Mouse (Mus musculus) activated CD4-positive, CD25-positive, alpha-beta regulatory T cell, adult 4 months (primary cell): ENCODE measurements around the gene Tpi1. TPM values are rescaled to one million over a fixed set of nuclear protein-coding genes. Genes with fewer than 3 reads are reported as not detected.
"Not testable (repeated sequence)": the region's sequence is repeated elsewhere in the genome, so short reads cannot be mapped to it uniquely, and the experiment has no call there.

Experiments
- ATAC-seq: one replicate; pipeline ENCODE4 v1.8.0; 2017
- polyA plus RNA-seq, 2 experiments: library from polyadenylated mRNA; unstranded; fragments of 100-300 nt; shearing (Covaris generic); gene quantifications; one replicate each; pipeline ENCODE4 v1.2.1; 2017

Tpi1 gene
- polyA plus RNA-seq, result 10 to 100 TPM; 68.9 to 93.3 TPM

DNA sequence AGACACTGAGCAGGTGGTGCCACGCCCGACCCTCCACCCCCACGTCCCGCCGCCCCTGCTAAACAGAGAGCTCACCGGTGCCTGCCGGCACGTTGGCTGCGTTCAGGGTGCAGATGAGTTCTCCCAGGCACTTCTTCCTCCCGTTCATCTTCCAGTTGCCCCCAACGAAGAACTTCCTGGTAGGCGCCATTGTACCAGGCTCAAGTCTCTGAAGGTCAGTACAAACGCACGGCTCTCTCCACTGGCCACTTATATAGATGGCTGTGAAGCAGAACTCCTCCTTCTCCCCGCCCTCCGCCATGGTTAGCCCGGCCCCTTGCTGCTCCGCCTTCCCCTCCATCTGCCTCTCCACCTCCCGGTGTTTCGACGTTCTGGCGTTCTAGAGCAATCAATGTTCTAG, at the start of gene Tpi1:
Gene Tpi1 (minus strand): TSS at position 364 of the 400 bp plus-strand sequence.
- peak; percentile 83 for ATAC-seq

DNA sequence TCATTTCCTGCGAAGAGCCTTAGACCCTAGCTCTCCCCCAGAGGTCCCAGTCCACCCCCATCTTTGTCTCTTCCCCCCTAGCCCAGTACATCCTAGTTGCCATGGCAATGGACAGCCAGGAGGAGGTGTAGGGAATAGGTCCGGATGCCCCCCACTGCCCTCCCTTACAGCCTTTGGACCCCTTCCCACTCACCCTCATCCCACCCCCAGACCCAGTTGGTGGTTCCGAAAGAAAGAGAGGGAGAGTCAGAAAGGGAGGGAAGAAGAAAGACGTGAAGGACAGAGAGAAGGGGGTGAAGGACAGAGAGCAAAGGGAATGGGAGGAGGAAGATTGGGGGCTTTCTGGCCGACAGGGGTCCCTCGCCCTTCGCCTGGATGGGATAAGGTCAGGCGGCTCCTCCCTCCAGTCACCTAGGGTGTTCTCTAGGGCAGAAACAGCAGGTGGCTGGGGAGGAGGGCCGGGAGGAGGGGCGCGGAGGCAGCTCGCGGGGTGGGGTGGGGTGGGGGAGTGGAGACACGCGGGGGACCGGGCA, 49.1 kb upstream of the Tpi1 start:
- ATAC-seq, result no peak

DNA sequence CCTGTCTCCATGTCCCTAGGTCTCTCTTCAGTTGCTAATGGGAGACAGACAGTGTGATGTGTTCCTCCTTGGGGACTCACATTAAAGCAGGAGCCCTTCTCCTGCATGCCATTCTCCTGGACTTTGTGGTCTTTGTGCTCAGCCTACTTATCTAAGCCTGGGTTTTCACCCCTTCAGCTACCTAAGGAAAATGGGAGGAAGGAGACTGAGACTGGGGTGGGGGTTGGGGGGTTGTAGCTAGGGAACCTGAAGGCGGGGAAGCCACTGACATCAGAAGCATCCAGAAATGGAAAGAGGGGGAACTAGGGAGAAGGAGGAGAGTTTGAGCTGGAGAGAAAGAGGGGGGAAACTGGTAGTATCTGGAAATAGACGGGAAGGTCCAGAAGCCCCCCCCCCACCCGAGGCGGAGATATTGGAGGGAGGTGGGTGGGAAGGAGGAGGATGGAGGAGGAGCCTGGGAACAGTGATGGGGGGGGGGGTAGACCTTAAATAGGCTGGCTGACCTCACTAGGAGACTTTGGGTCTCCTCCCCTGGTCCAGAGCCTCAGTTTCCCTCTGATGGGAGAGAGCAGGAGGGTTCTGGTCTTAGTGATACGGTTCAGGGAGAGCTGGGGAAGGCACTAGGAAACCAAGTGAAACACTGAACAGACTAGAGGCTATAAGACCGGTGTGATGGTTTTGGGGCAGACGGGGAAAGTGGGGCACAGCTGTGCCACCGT, 48.5 kb upstream of the Tpi1 start:
- ATAC-seq, result no peak

DNA sequence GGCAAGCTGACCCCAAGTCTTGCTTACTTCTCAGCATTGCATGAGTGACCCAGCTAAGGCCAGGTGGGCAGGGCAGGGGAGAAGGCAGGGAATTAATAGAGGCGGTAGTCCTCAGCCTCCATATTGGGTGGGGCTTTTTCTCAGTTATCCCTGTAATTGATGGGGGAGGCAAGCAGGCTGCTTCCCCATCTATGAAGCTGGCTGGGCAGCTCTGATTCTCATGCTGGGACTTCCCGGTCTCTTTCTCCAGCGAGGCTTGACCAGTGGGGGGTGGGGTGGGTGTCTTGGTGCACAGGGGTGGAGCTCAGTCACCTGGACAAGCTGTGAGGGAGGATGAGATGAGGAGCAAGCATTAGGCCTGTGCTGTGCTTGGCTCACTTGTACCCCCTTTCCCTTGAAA, 47.7 kb upstream of the Tpi1 start:
- ATAC-seq, result no peak

DNA sequence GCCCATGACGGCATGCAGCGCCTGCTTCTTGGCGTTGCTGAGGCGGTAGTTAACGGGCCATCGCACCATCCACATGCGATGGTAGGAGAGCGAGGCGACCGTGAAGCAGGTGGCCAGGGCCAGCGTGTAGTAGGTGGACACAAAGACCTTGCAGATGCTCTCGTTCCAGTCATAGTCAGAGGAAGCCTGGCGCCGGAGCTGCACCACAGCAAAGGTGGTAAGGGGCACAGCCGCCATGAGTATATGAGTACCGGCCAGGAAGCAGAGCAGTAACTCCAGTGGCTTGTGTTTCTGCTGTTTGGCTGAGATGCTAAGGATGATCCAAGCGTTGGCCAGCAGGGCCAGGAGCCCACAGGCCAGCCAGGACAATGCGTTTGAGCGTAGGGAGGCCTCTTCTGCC, 47.2 kb upstream of the Tpi1 start:
- no peak for ATAC-seq

DNA sequence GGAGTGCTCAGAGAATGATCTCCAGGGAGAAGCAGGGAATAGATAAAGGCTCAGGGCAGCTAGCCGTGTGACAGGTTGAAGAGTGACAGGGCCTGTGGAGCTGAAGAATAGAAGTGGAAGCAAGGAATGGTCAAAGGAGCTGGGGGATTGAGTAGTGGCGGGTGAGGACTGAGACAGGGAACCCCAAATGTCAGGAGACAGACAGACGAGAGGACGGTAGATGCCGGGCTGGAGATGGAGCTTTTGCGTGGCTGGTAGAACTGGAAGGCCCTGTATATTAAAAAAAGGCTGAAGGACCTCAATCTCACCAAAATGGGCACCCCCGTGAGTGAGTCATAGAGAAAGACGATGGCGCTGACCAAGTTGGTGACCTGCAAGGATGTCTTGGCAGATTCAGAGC, 46.4 kb upstream of the Tpi1 start:
- ATAC-seq, result no peak

DNA sequence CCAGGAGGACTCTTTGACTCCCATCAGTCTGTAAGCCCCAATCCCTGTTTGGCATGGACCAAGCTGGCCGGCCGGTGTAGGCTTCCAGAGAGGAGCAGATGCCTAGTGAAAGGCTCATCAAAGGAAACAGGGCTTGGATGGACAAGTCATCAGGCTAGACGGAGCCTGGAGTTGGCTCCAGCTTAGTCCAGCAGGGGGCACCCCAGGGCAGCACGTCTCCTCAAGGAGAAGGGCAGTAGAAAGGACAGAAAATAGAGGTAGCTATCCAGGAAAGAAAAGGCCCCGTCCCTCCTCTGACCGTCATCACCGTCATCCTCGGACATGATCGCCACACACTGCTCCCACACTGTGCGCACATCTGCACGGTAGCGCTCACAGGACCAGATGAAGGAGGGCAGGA, 45.6 kb upstream of the Tpi1 start:
- ATAC-seq, result peak; percentile 44

DNA sequence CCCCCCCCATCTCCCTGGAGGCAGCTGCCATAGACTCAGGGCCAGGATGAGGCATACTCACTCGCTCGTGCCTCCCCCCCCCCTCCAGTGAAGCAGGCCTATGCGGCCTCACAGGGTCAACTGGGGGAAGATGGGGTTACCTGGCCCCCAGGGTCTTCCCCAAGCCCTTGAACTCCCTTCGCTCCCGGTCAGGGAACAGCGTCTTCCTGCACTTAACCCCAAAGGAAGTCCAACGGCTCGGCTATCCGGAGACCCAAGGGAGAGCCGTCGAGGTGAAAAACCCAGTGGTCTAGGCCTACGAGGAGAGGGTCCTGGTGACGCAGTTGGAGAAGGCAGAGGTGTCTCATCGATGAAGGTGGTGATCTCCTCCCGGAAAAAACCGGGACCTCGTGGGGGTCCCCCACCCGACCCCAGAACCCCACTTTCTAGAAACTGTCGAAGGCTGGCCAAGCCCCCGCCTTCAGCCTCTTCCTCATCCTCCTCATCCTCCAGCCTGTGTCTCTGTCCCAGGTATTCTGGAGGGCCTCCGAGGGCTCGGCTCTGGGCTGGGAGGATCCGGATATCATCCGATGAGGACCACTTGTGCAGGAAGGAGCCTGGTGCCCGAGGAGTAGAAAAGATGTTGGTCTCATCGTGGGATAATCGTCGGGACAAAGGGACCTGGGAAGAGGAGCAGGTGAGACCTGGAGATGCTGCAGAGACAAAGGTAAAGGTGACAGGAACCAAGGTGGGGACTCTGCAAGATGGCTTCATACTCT, 44.6 kb upstream of the Tpi1 start:
- no peak for ATAC-seq

DNA sequence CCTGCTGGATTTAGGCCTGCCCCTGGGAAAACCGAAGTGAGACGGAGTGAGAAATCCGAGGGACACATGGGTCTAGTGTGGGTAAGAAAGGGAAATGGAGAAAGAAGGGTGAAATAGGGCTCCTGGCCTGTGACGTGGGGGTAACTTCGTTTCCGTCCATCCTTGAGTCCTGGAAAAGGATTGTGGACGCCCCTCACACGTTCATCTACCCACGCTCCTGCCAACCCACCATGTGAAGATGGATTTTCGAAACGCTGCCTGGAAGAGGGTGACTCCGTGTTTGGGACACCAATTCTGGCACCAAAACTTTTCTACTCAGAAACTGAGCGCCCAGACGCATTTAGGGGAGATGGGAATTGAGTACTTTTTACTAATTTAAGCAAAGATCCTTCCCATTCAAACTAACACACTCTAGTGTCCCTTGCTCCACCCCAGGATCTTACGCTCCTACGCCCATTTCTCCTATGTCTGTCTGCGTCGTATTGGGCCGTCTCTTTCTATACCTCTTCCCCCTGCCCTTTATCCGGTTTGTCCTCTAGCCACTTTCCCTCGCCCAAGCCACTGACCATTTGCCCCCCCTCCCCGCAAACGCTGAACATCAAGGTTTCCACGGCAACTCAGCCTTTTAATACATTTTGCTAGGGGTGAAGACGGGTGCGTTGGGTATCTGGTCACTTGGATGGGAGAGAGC, 43.9 kb upstream of the Tpi1 start:
- no peak for ATAC-seq

DNA sequence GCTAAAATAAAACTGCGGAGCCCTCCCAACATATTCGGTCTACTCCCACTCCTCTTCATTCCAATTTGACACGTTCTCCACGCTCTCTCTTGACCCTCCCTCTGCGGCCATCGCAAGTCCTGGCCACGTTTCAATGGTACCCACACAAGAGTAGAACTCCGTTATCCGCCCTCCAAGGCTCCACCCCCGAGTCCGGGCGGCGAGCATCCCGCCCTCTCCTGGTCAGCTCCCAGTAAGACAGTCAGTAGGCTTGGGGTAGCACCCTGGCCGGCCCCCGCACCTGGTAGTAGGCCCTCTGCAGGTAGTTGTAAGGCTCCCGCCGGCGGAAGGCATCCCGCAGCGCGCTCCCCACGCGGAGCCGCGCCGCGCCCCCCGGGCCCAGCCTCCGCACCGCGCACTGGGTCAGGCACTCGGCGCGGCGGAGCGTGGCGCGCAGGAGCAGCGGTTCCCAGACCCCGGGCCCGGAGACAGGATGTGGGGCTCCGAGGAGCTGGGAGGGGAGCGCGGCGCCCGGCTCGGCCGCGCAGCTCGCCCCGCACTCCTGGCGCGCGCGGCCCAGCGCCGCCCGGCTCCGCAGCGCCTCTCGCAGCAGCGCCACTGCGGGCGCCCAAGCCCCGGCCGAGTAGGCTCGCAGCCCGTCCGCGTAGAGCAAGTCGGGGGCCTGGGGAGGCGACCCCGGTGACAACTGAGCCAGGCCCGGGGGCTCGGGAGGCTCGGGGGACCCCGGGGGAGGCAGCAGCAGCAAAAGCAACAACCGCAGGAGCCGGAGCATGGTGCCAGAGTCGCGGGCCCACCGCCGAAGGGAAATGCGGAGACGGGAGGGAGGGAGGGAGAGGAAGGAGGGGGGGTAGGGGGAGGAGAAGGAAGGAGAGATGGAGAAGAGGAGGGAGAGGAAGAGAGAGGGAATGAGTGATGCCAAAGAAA, 43.1 kb upstream of the Tpi1 start, which contains the start of gene P3h3:
Gene P3h3 (minus strand): TSS at position 837 of the 924 bp plus-strand sequence.
- ATAC-seq, result peak; percentile 81

DNA sequence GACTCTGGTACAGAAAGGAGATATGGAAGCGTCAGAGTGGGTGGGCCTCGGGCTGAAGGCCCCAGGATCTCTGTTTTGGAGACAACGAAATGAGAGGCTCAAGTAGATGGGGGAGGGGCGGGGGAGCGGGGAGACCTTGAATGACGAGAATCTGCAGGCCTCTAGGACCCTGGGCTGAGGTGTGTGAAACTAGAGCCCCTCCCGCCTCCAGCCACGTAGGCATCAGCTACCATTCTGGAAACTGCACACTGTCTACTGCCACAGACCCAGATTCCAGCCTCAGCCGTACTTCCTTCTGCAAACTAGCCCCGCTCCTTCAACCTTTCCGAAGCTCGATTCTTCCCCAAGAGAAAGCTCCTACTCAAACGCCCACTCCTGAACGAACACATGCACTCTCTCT, 42.2 kb upstream of the Tpi1 start:
- ATAC-seq, result no peak

DNA sequence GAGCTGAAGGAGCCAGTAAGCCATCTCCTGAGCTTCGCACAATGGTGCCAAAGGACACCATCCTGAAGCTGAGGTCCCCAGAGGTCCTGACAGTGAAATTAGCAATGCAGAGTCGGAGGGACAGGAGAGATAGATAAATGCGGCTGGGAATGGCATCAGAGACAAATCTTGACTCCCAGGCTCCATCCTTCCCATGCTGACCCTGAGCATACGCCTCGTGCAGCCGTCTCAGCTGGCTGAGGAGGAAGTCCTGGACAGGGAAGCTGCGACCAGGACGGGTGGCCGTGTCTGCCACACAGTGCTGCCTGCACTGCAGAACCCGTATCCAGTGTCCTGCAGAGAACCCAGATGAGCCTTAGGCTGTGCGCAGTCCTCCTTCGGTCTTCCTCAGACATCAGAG, 40.6 kb upstream of the Tpi1 start:
- no peak for ATAC-seq

DNA sequence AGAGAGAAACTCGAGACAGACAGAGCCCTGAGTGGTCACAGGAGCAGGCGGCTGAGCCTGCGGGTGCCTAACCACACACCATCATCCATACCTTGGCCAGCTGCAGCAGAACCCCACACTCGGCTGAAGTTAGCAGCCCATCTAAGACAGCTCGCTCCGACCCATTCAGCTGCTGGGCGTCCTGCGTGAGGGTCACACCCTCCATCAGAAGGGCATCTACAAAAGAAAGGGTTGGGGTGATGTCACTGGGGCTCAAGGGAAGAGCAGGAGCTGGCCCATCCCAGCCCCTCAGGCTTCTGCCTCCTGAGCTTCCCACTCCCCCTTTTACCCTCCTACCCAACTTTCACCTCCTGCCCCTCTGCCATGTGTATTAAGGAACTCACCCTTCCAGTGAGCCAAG, 36.4 kb upstream of the Tpi1 start:
- ATAC-seq, result no peak

DNA sequence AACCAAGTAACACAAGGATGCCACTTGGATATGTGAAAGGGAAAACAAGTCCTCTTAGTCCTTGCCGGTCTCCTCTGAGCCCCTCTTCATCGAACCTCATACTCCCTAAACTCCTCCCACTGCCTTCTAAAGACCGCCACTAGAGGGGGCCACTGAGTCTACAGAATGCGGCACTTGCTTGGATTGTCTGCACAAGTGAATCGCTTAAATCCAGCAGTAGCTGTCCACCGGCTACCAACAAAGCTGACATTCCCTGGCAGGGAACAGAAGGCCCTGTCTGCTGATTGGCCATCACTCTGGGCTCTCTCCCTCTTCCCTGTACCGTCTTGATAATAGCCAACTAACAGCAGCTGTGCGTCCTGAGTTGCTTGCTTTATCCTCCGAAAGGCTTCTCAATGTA, 33.2 kb upstream of the Tpi1 start:
- ATAC-seq, result peak; percentile 85

DNA sequence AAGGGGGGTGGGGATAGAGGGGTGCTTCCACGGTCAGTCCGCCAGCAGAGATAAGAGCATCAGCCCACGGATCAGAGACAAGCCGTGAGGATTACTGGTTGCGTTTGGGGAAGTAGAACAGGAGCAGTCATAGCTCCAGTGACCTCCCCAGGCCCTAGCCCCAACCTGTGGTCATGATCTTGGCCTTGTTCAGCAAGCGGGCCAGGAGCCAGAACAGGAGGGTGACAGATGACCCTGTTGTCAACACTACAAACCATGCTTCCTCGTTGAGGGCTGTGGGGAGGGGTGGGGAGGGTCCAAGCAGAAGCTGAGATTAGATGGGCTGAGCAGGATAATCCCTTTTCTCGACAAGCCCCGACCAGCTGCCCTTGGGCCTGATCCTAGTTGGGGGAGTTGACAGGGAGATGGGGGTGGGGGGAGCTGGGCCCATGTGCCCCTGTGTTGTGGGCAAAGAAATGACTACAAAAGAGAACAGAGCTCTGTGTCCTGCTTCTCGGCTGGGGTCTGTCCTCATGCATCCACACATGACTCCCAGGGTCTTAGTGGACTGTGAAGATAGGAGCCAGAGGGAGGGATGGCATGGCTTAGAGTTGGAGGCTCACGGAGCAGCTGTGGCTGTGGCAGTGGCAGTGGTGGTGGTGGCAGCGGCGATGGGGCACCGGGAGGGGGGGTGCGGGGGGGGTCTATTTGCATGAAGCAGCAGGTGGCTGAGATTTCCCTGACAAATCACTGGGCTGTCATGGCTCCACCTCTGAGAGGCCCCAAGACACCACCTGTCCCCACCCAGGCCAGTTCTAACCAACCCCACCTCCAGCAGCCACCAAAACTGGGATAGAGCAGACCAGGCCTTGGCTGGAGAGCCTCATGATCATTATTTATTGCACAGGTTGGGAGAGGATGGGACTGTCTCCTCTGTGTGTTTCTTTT, 26.4 kb upstream of the Tpi1 start, which contains the start of gene Gnb3:
Gene Gnb3 (minus strand): TSS at position 35 of the 927 bp plus-strand sequence.
- ATAC-seq, result no peak

DNA sequence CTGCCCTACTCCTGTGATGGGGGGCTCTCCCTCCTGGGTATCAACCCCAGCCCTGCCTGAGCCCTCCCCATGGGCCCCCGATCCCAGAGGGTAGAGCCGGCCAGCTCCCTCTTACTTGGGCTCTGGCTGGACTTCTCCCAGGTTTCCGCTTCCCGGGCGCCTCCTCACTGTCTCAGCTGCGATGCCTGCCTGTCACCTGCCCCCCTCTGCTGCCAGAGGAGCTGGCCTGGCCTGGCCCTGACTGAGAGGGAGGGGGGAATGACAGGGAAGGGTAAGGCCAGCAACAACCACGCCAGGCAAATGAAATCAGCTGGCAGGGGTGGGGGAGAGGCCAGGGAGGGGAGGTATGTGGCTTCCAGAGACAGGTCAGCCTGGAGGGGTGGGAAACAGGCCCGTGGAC, 25.7 kb upstream of the Tpi1 start:
- ATAC-seq, result no peak

DNA sequence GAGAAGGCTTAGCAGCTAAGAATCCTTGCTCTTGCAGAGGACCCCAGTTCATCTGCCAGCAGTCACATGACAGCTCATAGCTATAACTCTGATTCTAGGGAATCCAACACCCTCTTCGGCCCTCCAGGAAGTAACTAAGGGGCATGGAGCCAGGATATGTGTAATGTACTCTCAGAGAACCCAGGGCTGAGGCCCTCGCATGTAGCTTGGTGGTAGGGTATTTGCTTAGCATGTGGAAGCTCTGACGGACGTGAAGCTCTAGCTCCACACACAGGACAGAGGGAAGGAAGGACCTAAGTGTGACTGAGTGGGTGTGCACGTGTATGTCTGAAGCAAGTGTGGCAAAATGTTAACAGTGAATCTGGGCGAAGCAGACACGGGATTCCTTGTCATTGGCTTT, 22.3 kb upstream of the Tpi1 start:
- no peak for ATAC-seq

DNA sequence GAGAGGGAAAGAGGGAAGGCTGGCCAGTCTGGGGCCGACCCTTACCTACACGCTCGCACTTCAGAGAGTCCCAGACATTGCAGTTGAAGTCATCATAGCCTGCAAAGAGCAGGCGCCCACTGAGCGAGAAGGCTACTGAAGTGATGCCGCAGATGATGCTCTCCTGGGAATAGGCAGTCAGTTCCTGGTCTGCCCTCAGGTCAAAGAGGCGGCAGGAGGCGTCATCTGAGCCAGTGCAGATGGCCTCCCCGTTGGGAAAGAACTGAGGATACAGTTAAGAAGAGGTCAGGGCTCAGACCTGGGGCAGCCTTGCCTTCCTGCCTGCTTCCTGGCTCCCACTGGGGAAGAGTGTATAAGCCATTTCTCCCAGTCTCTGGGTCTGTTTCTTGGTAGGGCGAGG, 21.4 kb upstream of the Tpi1 start:
- no peak for ATAC-seq

DNA sequence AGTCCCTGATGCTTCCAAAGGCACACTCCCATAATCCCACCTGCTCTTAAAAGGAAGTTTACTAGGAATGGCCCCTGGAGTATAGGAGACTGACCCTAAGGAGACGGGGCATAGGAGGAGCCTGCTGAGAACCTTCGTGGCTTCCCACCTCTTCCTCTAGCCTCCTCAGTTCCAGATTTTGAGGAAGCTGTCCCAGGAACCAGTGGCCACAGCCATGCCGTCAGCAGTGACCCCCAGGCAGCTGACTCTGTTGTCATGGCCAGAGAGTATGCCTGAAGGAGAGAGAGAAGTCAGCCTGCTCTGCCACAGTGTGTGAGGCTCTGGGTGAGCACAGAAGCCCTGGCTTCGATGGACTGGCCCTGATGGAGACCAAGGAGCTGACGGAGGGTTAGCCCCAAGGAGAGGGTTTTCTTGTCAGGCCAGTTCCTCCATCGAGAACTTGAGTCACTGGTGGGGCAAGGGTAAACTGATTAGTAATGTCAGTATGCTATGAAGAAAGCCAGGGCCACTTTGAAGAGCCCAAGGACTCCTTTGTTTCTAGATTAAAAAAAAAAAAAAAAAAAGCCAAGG, 20.5 kb upstream of the Tpi1 start:
- ATAC-seq, result no peak

DNA sequence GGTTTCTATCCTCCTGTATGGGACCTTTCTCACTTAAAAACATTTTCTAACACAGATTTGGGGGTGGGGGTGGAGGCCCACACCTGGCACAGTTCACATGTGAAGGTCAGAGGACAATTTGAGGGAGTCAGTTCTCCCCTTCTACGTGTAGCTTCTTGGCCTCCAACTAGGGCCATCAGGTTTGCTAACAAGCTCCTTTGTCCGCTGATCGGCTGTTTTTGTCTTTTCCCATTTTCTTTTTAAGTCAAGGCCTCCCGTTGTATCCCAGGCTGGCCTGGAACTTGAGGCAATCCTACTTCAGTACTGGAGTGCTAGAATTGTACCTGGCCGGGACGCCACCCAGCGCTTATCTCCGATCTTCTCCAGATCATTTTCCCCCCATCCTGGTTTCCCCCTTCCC, 17.6 kb upstream of the Tpi1 start:
- ATAC-seq, result no peak

DNA sequence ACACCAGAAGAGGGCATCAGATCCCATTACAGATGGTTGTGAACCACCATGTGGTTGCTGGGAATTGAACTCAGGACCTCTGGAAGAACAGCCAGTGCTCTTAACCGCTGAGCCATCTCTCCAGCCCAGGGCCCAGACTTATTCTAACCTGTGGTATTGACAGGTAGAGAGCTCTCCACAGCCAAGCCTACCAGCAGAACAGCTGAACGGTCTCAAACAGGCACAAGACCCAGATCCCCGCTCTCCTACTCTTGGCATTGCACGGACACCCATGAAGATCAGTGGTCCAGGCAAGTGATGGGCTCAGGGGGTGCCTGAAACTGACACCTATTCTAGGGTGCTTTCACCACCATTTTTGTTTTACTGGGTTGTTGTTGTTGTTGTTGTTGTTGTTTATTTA, 17.1 kb upstream of the Tpi1 start:
- ATAC-seq, result not testable (repeated sequence)
